Mouse (Mus musculus) layer of hippocampus, postnatal 36 days (tissue): ENCODE measurements around the gene Serf1. TPM values are rescaled to one million over a fixed set of nuclear protein-coding genes. Genes with fewer than 3 reads are reported as not detected.
"Not testable (repeated sequence)": the region's sequence is repeated elsewhere in the genome, so short reads cannot be mapped to it uniquely, and the experiment has no call there.

Source experiments
- DNase-seq, 2 experiments: peaks; one replicate each; pipeline ENCODE4 v3.0.0; 2022
- total RNA-seq, 2 experiments: library from RNA; stranded (reverse); gene quantifications; 2 replicates each; pipeline ENCODE4 v1.2.3; 2021

The Serf1 gene
- 10 to 100 TPM; 17.5 to 22.3 TPM for total RNA-seq

- peak; percentile 80 to 84 for DNase-seq
Measured at GRCm38 (mm10) chr13:100107652-100108472, at the start of gene Serf1. Serf1 (plus strand) TSS chr13:100108012.

GRCm38 (mm10) chr13:100063936-100064335, 43.9 kb upstream of the Serf1 start:
- no peak for DNase-seq

GRCm38 (mm10) chr13:100067821-100068220, 40.0 kb upstream of the Serf1 start:
- no peak for DNase-seq

- DNase-seq, result no peak
Measured at GRCm38 (mm10) chr13:100071473-100071872, 36.3 kb upstream of the Serf1 start.

GRCm38 (mm10) chr13:100098808-100099207, 9.0 kb upstream of the Serf1 start:
- DNase-seq, result no peak

GRCm38 (mm10) chr13:100103052-100103658, 4.7 kb upstream of the Serf1 start:
- DNase-seq, result no peak

GRCm38 (mm10) chr13:100103748-100104254, 4.0 kb upstream of the Serf1 start, which contains the start of gene Bdp1:
Bdp1 (minus strand) TSS chr13:100104070.
- peak; percentile 93 to 94 for DNase-seq

GRCm38 (mm10) chr13:100112218-100112972, 4.6 kb downstream of the Serf1 start:
- DNase-seq, result no peak

- DNase-seq, result no peak
Measured at GRCm38 (mm10) chr13:100123970-100124369, 16.2 kb downstream of the Serf1 start.

- DNase-seq, result peak; percentile 94 to 96
Measured at GRCm38 (mm10) chr13:100124423-100125257, 16.8 kb downstream of the Serf1 start, which contains the start of gene Smn1. Smn1 (plus strand) TSS chr13:100124852.

- DNase-seq, result no peak
Measured at GRCm38 (mm10) chr13:100125258-100125643, 17.4 kb downstream of the Serf1 start.

- DNase-seq, result no peak
Measured at GRCm38 (mm10) chr13:100141646-100142314, 34.0 kb downstream of the Serf1 start.

GRCm38 (mm10) chr13:100152659-100153058, 44.8 kb downstream of the Serf1 start:
- no peak for DNase-seq

- no peak for DNase-seq
Measured at GRCm38 (mm10) chr13:100156624-100157023, 48.8 kb downstream of the Serf1 start.

GRCm38 (mm10) chr13:100161171-100161870, 53.5 kb downstream of the Serf1 start:
- DNase-seq, result not testable (repeated sequence)

GRCm38 (mm10) chr13:100162467-100162866, 54.7 kb downstream of the Serf1 start:
- not testable (repeated sequence) for DNase-seq
